Mouse (Mus musculus): ENCODE measurements around the gene Shank1.

Gene Shank1

GRCm38 (mm10) chr7:44304775-44305641 lies 5.0 kb upstream of the Shank1 start:
- DNase-seq (ENCODE audit: low spot score in 2 of 2), result peak; percentile 98

DNA sequence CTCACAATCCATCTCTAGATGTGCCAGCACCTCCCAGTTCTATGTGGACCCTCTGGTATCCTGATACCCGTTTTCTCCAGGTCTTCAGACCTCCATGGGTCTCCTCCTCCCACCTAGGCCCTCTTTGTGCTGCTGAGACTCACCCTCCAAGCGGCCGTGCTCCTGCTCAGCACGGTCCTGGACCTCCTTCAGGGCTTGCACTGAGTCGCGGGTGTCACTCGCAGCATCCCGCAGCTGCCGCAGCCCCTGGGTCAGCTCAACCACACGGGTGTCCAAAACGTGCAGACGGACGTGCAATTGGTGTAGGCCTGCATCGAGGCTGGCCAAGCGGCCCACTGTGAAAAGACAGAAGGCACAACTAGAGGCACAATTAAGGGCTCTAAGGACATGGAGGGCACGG lies 4.4 kb upstream of the Shank1 start:
- DNase-seq (ENCODE audit: low spot score in 2 of 2), result peak in 1 of 2 experiments; percentile 13

GRCm38 (mm10) chr7:44306516-44307240 lies 3.4 kb upstream of the Shank1 start, which contains the start of gene Clec11a:
Gene Clec11a, minus strand, starts transcription at chr7:44306902.
- no peak for DNase-seq (ENCODE audit: low spot score in 2 of 2)

DNA sequence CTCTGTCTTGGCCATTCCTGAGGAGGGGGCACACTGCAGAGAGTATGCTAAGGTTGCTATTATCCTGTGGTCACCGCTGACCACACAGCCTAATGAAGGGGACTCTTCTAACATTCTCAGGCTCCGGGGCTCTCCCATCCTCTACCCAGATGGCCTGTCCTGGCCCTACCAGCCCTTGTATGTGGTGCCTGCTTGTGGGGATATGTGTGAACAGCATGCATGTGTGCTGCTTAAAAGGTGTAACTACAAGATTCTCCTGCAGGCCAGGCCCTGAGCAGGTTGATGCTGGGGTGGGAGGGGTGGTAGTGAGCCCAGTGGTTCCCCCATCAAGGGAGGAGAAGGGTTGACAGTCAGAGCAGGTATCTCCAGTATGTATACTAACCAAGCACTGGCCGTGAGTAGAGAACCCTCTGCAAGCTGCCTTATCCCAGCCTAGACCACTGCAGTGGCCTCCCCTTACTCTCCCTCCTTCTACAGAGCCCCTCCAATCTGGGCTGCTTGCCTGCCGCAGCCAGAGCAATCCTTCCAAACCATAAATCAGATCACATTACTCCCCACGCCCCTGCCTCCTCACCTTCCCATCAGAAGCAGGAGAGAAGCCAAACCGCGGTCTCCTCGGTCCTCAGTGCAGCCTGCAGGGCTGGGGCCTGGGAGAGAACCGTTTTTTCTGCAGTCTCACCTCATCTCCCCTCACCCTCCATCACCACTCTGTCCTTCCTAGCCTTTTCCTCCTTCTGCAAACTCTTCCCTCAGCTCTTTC lies 2.6 kb upstream of the Shank1 start:
- DNase-seq (ENCODE audit: low spot score in 2 of 2), result no peak

DNA sequence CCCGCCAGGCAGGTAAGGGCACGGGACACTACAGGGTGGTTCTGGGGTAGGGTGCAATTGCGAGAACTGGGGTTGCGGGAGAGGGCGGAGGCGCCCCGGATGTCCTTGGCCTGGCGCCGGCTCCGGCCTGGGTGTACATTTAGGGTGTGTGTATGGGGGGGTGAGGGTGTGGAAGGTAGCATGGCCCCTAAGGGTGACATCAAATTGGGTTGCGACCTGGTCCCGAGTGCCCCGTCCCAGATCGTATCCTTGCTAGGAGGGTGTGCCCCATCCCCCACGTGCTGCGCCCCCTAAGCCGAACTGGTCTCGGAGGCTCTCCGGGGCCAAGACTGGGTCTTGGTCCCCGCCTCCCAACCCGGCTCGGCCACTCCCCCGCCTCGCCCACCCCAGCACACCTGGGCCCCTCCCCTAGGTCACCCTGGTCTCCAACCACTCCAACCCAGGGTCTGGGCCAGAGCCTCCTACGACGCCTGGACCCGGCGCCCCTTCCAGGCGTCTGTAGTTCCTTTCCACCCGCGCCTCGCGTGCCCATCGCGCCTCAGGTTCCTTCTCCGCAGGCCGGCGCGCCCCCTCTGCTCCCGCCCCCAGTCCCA lies 328 bp downstream of the Shank1 start:
- DNase-seq (ENCODE audit: low spot score in 2 of 2), result peak; percentile 15 to 18

DNA sequence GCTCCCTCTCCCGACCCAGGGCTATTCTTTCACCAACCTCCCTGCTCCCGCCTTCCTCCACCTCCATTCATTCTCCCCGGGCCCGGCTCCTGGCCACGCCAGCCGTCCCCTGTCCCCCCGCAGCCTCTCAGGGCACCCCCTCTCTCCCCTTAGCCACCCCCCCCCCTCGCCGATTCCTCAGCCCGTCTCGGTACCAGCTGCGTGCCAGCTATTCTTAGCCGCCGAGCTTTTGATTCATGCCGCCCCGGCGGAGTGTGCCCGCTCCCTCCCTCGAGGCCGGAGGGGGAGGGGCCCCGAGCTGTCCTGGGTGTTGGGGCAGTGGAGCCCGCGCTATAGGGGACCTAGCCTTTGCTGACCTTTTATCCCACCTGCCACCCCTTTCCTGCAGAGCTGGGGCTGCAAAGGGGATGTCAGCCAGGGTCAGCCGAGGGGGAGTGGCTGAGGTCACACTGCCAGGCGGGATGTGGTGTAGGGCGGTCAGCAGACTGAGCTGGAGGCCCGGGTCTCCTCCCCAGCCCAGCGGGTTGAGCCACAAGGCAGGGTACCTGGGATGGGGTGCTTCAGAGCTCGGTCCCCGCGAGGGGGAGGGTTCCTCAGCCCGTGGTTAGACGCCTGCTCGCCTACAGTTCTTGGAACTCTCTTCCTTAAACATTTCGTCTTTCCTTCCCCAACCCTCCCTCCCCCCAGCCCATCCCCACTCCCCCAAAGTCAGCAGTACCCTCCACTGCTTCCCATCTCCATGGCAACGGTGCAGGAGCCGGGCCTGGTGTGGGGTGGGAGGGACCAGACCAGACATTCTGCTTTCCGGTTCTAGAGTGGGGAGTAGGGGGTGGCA lies 1.0 kb downstream of the Shank1 start:
- peak; percentile 35 to 41 for DNase-seq (ENCODE audit: low spot score in 2 of 2)

GRCm38 (mm10) chr7:44311713-44312304 lies 1.8 kb downstream of the Shank1 start:
- DNase-seq (ENCODE audit: low spot score in 2 of 2), result peak; percentile 38 to 84

DNA sequence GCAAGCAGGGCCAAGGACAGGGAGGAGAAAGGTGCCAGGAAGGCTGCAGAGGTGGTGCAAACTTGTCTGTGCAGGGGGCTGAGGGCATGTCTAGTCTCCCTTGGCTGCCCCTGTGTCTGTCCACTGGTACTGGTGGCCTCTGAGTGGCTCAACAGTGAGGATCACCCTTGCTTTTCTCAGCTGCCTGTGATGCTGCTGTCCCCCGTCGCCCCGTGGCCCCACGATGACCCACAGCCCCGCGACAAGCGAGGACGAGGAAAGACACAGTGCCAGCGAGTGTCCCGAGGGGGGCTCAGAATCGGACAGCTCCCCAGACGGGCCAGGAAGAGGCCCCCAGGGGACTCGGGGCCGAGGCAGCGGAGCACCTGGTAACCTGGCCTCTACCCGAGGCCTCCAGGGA lies 2.4 kb downstream of the Shank1 start:
- no peak for DNase-seq (ENCODE audit: low spot score in 2 of 2)

GRCm38 (mm10) chr7:44317913-44318312 lies 7.9 kb downstream of the Shank1 start:
- peak in 1 of 2 experiments; percentile 33 for DNase-seq (ENCODE audit: low spot score in 2 of 2)

- DNase-seq (ENCODE audit: low spot score in 2 of 2), result no peak
Observed at GRCm38 (mm10) chr7:44320886-44321285, 10.8 kb downstream of the Shank1 start.

DNA sequence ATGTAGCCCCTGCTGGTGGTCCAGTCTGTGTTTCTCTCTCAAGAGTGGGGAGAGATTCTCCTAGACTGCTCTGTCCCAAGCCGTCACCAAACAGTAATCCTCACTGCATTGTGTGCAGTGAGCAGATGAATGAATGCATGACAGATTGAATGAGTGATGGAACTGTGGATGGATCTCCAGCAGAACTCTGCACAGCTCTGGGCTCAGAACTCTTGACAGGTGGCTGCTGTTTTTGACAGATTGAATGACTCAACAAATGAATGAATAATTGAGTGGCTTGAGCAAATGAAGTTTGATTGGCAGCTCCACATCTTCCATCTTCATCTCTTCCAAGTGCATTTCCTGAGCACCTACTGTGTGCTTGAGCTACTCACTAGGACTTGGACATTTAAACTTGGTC lies 12.2 kb downstream of the Shank1 start:
- DNase-seq (ENCODE audit: low spot score in 2 of 2), result no peak

GRCm38 (mm10) chr7:44326614-44327013 lies 16.6 kb downstream of the Shank1 start:
- DNase-seq (ENCODE audit: low spot score in 2 of 2), result no peak

DNA sequence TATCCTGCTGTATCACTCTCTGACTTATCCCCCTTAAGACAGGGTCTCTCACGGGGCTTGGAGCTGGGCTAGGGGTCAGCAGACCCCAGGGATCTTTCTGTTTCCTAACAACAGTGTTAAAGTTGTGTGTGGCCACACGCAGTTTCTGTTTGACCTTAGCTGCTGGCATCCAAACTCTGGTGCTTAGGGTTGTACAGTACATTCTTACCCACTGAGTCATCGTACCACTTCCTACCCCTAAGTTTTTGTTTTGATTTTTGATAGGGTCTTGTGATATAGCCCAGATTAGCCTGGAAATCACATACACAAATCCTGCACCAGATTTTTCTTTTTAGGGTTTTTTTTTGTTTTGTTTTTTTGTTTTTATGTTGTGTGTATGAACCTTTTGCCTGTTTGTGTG lies 22.3 kb downstream of the Shank1 start:
- DNase-seq (ENCODE audit: low spot score in 2 of 2), result no peak

DNA sequence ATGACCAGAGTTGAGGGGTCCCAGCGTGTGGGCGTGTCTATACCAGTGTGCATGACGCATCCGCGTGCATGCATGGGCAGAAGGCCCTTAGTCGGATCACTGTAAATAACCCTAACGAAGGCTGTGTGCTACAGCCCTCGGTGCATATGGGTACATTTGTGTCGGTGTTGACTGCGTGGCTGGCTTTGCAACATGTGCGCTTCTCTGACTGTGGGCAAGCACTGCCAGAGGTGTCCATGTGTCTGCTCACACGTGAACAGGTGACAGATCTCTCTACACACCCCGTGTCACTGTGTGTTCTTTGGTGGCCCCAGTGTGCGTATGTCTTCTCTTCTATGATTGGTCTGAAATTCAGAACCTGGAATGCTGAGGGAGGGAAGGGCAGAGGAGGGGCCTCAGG lies 24.1 kb downstream of the Shank1 start:
- no peak for DNase-seq (ENCODE audit: low spot score in 2 of 2)

- no peak for DNase-seq (ENCODE audit: low spot score in 2 of 2)
Observed at GRCm38 (mm10) chr7:44335031-44335878, 25.2 kb downstream of the Shank1 start.

- DNase-seq (ENCODE audit: low spot score in 2 of 2), result no peak
Observed at GRCm38 (mm10) chr7:44336046-44337021, 26.3 kb downstream of the Shank1 start.

DNA sequence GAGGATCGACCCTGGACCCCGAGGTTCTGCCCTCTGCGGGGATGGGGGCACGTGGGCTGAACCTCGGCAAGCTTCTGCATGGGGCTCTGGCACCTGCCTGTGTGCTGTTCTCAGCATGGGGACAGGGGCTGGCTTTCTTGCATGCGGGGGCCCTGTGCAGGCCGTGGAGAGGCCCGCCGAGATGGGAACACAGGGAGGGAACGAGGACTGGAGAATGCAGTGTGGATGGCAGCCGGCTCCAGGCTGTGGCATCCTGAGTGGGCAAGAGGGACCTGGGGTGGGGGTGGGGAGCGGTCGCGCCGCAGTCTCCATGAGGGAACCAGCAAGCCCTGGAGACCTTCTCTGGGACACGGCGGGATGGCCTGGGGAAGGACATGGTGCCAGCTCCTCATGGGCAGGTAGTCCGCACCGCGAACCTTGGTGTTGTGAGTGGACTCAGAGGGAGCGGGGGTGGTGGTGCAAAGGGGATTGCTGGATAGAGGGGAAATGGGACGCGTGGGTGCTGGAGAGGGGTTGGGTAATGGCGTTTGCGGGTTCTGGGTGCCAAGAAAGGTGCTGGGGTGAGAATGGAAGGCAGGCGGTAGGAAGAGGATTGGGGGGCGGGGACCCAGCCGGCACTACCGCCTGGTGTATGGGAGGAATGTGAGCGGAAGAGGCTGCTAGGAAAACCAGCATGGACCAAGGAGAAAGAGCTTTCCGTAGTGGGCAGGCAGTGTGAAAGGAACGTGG lies 27.2 kb downstream of the Shank1 start:
- no peak for DNase-seq (ENCODE audit: low spot score in 2 of 2)

DNA sequence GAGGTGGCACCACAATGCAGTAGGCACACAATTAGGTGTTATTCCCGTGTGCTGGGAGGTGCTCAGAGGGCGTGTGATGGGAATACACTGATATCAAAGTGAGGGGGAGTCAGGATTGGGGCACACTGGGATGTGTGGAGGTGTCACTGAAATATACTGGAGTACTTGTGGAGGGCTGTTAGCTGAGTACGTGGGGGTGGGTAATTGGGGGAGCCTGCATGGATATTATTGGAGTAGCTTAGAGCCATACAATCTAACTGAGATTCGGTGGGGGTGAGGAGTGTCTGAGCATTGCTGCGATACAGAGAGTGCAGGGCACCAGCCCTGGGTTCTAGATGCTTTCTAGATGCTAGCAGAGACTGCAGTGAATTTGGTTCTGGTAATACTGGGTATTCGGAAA lies 30.2 kb downstream of the Shank1 start:
- DNase-seq (ENCODE audit: low spot score in 2 of 2), result no peak
